Mouse (Mus musculus): ENCODE measurements around the gene Car5a.
A peak's percentile ranks its signal among the peaks of the same experiment; 100 is the strongest.

The Car5a gene

GRCm38 (mm10) chr8:121944831-121945230 lies at the start of gene Car5a:
TSS of gene Car5a (minus strand) at chr8:121944904.
- no peak for DNase-seq

- DNase-seq: no peak
Measured at GRCm38 (mm10) chr8:121992911-121993310, 48.2 kb upstream of the Car5a start.

GRCm38 (mm10) chr8:121991611-121992010 lies 46.9 kb upstream of the Car5a start:
- no peak for DNase-seq

GRCm38 (mm10) chr8:121990506-121991255 lies 46.0 kb upstream of the Car5a start:
- no peak for DNase-seq

GRCm38 (mm10) chr8:121987892-121988291 lies 43.2 kb upstream of the Car5a start:
- DNase-seq: no peak

- DNase-seq: no peak
Measured at GRCm38 (mm10) chr8:121985673-121986072, 41.0 kb upstream of the Car5a start.

GRCm38 (mm10) chr8:121981520-121981895 lies 36.8 kb upstream of the Car5a start:
- peak; percentile 38 for DNase-seq

- DNase-seq: no peak
Measured at GRCm38 (mm10) chr8:121980792-121981519, 36.3 kb upstream of the Car5a start.

- no peak for DNase-seq
Measured at GRCm38 (mm10) chr8:121978670-121979069, 34.0 kb upstream of the Car5a start.

GRCm38 (mm10) chr8:121977819-121978590 lies 33.3 kb upstream of the Car5a start:
- peak; percentile 78 for DNase-seq

GRCm38 (mm10) chr8:121973906-121974305 lies 29.2 kb upstream of the Car5a start:
- no peak for DNase-seq

GRCm38 (mm10) chr8:121971488-121972058 lies 26.9 kb upstream of the Car5a start:
- no peak for DNase-seq

- no peak for DNase-seq
Measured at GRCm38 (mm10) chr8:121970225-121970624, 25.5 kb upstream of the Car5a start.

- no peak for DNase-seq
Measured at GRCm38 (mm10) chr8:121968542-121968941, 23.8 kb upstream of the Car5a start.

- no peak for DNase-seq
Measured at GRCm38 (mm10) chr8:121967977-121968376, 23.3 kb upstream of the Car5a start.

- DNase-seq: no peak
Measured at GRCm38 (mm10) chr8:121966714-121967448, 22.2 kb upstream of the Car5a start.

- no peak for DNase-seq
Measured at GRCm38 (mm10) chr8:121966110-121966509, 21.4 kb upstream of the Car5a start.

- no peak for DNase-seq
Measured at GRCm38 (mm10) chr8:121964716-121965512, 20.2 kb upstream of the Car5a start.

GRCm38 (mm10) chr8:121962892-121963291 lies 18.2 kb upstream of the Car5a start:
- DNase-seq: no peak

GRCm38 (mm10) chr8:121958395-121958794 lies 13.7 kb upstream of the Car5a start:
- no peak for DNase-seq

GRCm38 (mm10) chr8:121955825-121956500 lies 11.3 kb upstream of the Car5a start:
- no peak for DNase-seq
